Mouse (Mus musculus) pancreas, adult 10 weeks (tissue): Measurements from ENCODE around the gene Mat2a. TPM values are rescaled to one million over a fixed set of nuclear protein-coding genes. Genes with fewer than 3 reads are reported as not detected.

Experiments
- polyA plus RNA-seq: library from polyadenylated mRNA; stranded (reverse); fragments of 350-450 nt; fragmentation: Illumina TruSeq; extraction: RNeasy Lipid Tissue Mini Kit (QIAGEN cat#74804); gene quantifications from one replicate; pipeline ENCODE4 v1.2.3, GENCODE M21; 2015; ENCODE audit warnings: low read depth, low replicate concordance; ENCODE audit not compliant: insufficient read depth

The Mat2a gene
- polyA plus RNA-seq = 56.5 TPM

GRCm38 (mm10) chr6:72439355-72440185 lies at the start of gene Mat2a:
Gene Mat2a (minus strand): TSS chr6:72439558.

GRCm38 (mm10) chr6:72414076-72414756 lies 25.1 kb downstream of the Mat2a start, which contains the start of gene Ggcx:
Gene Ggcx (plus strand): TSS chr6:72414308.

DNA sequence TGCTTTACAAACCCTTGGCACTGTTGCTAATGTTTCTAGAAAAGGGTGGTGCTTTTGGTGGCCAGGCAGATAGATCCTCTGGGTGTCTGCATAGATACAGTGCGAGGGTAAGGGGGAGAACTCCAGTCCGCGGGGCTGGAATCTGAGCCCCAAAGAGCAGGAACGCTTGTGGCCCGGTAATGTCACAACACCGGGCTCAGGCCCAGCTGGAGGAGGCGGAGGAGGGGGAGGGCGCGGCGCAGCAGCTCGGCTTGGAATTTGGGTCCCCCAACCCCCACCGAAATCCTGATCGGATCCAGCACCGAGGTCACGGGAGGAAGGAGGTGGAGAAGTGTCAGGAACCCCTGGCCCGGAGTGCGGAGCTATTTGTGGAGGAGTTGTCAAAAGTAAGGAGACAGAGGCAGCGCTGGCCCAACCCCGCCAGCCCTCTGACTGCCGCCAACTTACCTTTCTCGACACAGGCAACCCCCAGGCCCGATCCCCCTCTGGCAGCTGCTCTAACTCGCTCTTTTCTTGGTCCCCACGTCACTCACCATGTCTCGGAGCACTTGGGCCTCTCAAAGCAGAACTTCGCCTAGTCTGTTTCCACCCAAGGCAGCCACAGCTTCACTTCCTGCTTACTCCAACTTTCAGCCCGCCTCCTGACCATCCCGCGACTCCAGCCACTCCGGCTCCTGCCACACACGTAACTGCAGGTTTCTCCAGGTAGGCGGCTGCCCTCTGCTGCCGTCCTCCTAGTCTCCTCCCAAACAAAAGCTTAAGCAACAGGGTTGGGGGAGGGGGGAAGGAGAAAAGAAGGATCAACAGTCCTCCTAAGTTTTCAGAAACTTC lies 49.2 kb downstream of the Mat2a start, which contains the start of gene Vamp8:
TSS of gene Vamp8 (minus strand) at position 763 of the 831 bp plus-strand sequence.

Other genes starting within 250 kb of the Mat2a start
- gene Atoh8, start 204.0 kb downstream of the Mat2a start, polyA plus RNA-seq = 5.4 TPM
- 0.63 TPM for gene Sftpb, start 134.9 kb downstream of the Mat2a start, polyA plus RNA-seq
- 6.0 TPM for gene Usp39, start 94.4 kb downstream of the Mat2a start, polyA plus RNA-seq
- 7.4 TPM for gene 0610030E20Rik, start 92.2 kb downstream of the Mat2a start, polyA plus RNA-seq
- 36.3 TPM for gene Tmem150a, start 84.1 kb downstream of the Mat2a start, polyA plus RNA-seq
- gene Rnf181, start 72.6 kb downstream of the Mat2a start, polyA plus RNA-seq = 41.2 TPM
- 24.8 TPM for gene Vamp5, start 59.1 kb downstream of the Mat2a start, polyA plus RNA-seq
- gene Vamp8, start 48.9 kb downstream of the Mat2a start, polyA plus RNA-seq = 61.4 TPM
- 17.7 TPM for gene Ggcx, start 25.2 kb downstream of the Mat2a start, polyA plus RNA-seq
- gene Sh2d6, start 82.1 kb upstream of the Mat2a start, polyA plus RNA-seq = not detected
- gene Capg, start 104.8 kb upstream of the Mat2a start, polyA plus RNA-seq = 10.7 TPM
- gene Elmod3, start 158.9 kb upstream of the Mat2a start, polyA plus RNA-seq = 4.6 TPM
- gene Retsat, start 158.9 kb upstream of the Mat2a start, polyA plus RNA-seq = 5.3 TPM
- 20.0 TPM for gene Tgoln1, start 177.4 kb upstream of the Mat2a start, polyA plus RNA-seq